Mouse (Mus musculus): ENCODE data around the gene Trh.

DNA sequence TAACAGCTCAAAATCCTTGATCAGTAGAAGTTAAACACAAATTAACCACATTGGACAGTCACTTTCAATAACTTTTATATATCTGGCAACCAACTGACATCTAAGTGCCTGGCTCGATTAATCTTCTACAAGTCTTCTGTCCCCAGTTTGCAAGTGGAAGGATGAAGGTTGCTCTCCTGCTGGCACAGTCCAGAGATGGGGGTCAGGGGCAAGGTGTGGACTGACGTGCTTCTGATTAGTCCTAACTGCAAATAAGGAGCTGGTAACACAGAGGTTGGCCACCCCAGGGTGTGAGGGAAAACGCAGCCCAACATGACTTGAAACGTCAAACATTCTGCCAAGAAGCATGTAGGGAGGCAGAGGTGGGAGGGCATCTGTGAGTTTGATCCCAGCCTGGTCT is 12.7 kb downstream of the Trh start:
- TF ChIP-seq POLR2A (IDR thresholded peaks at IDR 0.05; ENCODE audit: extremely low read depth, insufficient read depth, low read length) (no peak), CTCF (IDR thresholded peaks at IDR 0.05; ENCODE audit: low read depth, low read length) (no peak)
